Mouse (Mus musculus) heart, adult 11 months (tissue): ENCODE measurements around the gene Brpf1.

Experiments used
- DNase-seq: peaks from one replicate; pipeline ENCODE4 v3.0.0; 2022

The Brpf1 gene

GRCm38 (mm10) chr6:113361476-113361875 is 54.5 kb downstream of the Brpf1 start:
- DNase-seq: no peak

GRCm38 (mm10) chr6:113362241-113362640 is 55.3 kb downstream of the Brpf1 start:
- peak; percentile 60 for DNase-seq

GRCm38 (mm10) chr6:113364518-113365135 is 57.7 kb downstream of the Brpf1 start:
- DNase-seq: peak; percentile 74

- peak; percentile 80 for DNase-seq
Observed at GRCm38 (mm10) chr6:113366639-113367038, 59.7 kb downstream of the Brpf1 start.

GRCm38 (mm10) chr6:113367574-113367973 is 60.6 kb downstream of the Brpf1 start:
- no peak for DNase-seq

- DNase-seq: peak; percentile 45
Observed at GRCm38 (mm10) chr6:113368124-113368523, 61.2 kb downstream of the Brpf1 start.

GRCm38 (mm10) chr6:113368577-113368976 is 61.6 kb downstream of the Brpf1 start:
- DNase-seq: peak; percentile 73

GRCm38 (mm10) chr6:113370194-113370929 is 63.4 kb downstream of the Brpf1 start:
- peak; percentile 80 for DNase-seq

GRCm38 (mm10) chr6:113373491-113373890 is 66.6 kb downstream of the Brpf1 start:
- DNase-seq: no peak
